Mouse (Mus musculus): Measurements from ENCODE around the gene 4932438A13Rik.

The 4932438A13Rik gene

DNA sequence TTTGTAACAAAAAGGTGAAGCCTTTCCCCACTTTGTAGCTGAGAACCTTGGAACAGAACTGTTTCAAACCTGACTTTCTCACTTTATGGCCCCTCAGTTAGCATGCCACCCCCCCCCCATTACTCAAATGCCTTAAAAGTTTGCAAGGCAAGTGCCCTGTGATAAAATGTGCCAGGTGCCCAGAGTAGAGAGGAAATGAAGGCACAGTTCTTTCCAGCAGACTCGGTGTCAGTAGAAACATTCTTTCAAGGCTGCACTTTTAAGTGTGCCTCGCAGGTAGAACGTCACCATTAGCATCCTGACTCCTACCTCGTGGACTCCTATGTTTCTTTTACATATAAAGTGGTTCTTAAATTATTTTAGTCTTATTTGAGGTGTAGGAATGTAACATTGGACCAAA is 977 bp downstream of the 4932438A13Rik start:
- in situ Hi-C loops (cut with MboI; ENCODE audit: unreplicated experiment in 2 of 2), result loop anchor here in 1 of 2 experiments (25.0 kb wide), 2 partner anchors 573 to 952 kb away; no protein-coding TSS in a partner anchor

DNA sequence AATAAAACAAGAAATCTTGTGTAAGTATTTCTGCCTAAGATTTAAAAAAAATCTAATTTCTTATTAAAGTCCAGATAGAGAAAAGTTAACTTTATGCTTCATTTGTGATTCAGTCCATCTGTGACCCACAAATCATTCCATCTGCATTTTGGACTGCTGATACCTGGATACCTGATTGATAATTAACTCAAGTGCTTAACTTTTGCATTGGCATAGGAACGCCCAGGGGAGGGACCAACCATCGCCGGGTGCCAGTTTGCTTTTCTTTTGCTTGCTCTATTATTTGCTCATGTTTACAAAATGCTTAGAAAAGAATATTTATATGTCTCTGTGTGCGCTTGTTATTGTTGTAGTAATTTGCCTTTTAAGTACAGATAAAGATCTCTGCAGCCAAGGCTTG is 1.6 kb downstream of the 4932438A13Rik start:
- in situ Hi-C loops (cut with MboI; ENCODE audit: unreplicated experiment in 2 of 2), result loop anchor here in 1 of 2 experiments (25.0 kb wide), 2 partner anchors 573 to 952 kb away; no protein-coding TSS in a partner anchor

DNA sequence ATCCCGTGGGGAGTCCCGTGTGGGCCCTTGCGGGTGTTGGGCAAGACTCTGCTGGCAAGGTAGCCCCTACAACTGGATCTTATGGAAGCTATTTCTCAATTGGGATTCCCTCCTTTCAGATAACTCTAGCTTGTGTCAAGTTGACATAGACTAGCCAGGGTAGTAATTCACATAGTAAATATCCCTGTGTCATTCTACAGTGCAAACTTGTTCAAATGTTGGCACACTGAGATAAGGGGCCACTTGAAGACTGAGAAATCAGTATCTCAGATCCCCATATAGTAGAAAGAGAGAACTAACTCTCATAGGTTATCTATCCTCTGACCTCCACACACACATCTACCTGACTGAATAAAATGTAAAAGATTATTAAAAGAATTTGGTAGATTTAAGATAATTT is 42.5 kb downstream of the 4932438A13Rik start:
- in situ Hi-C loops (cut with MboI; ENCODE audit: unreplicated experiment in 2 of 2), result no loop called here

DNA sequence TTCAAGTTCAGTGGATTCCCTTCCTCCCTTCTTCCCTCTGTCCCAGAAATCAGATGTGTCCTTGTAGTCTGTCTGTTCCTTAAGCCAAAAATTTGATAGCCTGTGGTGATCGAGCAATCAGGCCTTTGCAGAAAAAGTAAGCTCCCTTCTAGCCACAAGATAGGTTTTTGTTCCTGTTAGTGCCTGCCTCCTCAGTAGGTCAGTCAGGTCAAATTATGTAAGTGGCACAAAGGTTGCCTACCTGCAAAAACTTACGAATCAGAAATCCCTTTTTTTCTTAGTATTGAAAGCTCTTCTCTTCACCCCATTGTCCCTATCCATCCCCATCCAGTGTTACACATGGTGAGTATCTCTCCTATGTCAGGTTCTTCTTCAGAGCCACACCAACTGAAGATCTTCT is 54.9 kb downstream of the 4932438A13Rik start:
- in situ Hi-C loops (cut with MboI; ENCODE audit: unreplicated experiment in 2 of 2), result no loop called here

DNA sequence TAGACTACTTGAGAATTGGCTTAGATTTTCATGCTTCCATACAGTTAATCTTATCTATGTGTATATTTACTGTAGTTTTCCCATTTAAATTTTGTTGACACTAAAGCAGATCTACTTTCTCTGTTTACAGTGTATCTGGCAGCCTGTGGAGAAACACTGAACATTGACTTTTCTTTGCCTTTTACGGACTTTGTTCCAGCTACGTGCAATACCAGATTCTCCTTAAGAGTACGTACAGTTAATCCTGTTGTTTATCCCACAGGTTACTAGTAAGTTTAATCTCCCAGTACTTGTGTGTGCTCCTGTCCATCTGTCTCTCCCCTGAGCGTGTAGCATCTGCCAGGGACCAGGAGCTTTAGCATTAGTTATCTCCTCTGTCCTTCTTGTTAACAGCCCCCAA is 55.4 kb downstream of the 4932438A13Rik start:
- in situ Hi-C loops (cut with MboI; ENCODE audit: unreplicated experiment in 2 of 2), result no loop called here

DNA sequence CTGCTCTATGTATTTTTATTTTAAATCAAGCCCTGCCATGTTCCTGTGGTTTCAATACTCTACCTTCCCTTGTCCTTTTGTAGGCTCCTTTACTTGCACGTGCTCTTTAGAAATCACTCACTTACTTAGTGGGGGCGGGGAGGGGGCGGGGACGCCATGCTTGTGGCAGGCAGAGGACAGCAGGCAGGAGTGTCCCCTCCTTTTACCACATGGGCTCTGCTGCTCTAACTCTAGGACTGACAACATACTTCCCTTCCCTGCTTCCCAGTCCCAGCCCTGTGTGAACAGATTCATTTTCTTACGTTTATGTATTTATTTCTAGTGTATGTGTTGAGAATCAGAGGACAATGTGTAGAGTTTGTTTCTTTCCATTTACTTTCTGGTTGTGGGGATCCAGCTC is 78.7 kb downstream of the 4932438A13Rik start:
- in situ Hi-C loops (cut with MboI; ENCODE audit: unreplicated experiment in 2 of 2), result no loop called here

DNA sequence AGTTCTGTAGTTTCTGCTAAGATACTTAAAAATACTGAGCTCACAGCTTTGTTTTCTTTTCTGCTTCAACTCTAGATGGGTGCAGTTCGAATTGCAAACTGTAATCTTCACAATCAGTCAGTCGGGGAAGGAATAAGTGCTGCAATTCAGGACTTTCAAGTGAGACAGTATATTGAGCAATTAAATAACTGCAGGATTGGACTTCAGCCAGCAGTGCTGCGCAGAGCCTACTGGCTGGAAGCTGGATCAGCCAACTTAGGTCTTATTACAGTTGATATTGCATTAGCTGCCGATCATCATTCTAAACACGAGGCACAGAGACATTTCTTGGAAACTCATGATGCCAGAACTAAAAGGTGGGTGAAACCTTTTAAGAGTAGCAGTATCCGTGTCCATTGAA is 79.2 kb downstream of the 4932438A13Rik start:
- in situ Hi-C loops (cut with MboI; ENCODE audit: unreplicated experiment in 2 of 2), result no loop called here

DNA sequence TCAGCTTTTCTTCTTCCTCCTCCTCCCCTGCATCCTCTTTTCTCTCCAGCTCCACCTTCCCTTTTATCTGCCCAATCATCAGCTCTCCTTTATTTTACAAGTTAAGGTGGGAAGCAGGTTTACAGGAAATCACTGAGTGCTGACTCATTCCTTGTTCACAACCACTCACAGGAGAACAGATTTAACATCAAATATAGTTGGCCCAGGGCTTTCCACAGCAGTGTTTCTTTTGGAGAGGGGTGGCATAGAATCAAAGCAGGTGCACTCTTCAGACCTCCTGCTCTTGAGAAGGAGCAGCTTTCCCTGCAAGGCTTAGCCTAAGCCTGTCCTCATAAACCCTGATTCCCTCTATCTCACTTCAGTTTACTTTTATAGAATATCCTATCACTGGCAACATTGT is 80.8 kb downstream of the 4932438A13Rik start:
- in situ Hi-C loops (cut with MboI; ENCODE audit: unreplicated experiment in 2 of 2), result no loop called here

DNA sequence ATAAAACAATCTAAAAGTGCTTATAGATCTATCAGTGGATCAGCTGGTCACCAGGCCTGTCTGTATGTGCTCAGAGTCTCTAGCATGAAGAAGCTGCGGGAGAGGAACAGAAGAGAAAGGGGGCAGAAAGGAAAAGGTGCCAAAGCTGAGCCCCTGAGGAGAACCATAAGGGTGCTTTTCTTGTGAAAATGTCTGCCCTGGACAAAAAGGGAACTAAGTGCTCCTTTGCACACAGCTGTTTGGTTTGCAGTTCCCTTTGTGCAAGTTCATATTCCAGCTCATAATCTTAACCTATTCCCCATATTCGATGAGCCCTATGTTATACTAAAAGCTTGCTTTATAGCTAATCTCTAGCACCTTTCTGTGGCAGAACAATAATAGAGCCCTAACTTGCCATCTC is 175.1 kb downstream of the 4932438A13Rik start:
- in situ Hi-C loops (cut with MboI; ENCODE audit: unreplicated experiment in 2 of 2), result no loop called here

DNA sequence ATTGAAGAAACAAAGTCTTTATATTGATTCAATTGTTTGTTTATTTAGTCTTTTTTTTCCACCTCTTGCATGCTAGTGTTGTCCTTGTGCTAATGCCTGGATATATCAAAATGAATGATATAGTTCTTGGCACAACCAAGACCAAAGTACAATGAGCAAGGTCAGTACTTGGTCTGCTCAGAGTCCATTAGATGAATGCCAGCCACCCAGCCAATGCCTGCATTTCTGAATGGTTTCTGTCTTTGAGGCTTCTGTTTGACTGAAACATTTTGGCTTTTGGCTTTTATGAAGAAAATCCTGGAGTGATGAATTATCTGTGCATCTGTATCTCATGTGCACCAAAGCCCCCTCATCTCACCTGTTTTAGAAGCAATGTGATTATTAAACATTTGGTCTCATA is 176.9 kb downstream of the 4932438A13Rik start:
- in situ Hi-C loops (cut with MboI; ENCODE audit: unreplicated experiment in 2 of 2), result loop anchor here in 1 of 2 experiments (10.0 kb wide), 1 partner anchor 105 kb away; no protein-coding TSS in a partner anchor

DNA sequence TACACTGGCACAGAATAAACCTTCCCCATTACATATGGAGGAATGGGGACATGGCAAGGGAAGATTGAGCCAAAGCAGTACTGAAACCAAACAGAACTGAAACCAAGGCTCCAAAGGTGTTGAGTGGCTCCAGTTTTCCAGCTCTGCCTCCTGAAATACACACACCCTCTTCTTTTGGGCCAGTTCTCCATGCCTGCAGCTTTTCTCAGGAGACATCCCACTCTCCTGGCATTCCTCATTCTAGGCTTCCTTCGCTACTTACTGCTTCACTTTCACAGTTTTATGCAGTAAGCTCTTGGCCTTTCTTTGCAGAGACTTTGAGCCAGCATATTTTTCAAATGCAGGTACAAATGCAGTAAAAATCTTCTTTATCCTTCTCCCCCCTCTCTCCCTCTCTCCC is 188.6 kb downstream of the 4932438A13Rik start:
- in situ Hi-C loops (cut with MboI; ENCODE audit: unreplicated experiment in 2 of 2), result loop anchor here in 1 of 2 experiments (25.0 kb wide), 2 partner anchors 414 to 1161 kb away; no protein-coding TSS in a partner anchor

DNA sequence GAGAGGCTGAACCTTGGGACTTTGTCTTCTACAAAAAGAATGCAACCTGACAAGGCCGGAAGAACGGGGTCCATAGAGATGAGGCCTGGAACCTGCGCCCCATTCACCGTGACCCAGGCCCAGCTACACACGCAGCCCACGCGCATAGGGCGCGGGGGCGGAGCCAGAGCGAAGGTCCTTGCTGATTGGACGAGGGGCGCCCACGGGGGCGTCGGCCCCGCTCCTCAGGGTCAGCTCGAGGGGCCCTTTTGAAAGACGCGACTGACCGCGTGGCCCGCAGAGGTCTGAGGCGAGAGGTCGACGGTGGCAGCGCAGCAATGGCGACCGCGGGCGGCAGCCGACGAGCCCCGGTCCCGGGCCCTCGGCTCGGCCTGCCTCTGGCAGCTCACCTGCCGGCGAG is 200.5 kb downstream of the 4932438A13Rik start, which contains the start of gene Adad1:
Gene Adad1 (plus strand): TSS at position 122 of the 400 bp plus-strand sequence.
- in situ Hi-C loops (cut with MboI; ENCODE audit: unreplicated experiment in 2 of 2), result loop anchor here in 1 of 2 experiments (25.0 kb wide), 2 partner anchors 426 to 1149 kb away; no protein-coding TSS in a partner anchor

DNA sequence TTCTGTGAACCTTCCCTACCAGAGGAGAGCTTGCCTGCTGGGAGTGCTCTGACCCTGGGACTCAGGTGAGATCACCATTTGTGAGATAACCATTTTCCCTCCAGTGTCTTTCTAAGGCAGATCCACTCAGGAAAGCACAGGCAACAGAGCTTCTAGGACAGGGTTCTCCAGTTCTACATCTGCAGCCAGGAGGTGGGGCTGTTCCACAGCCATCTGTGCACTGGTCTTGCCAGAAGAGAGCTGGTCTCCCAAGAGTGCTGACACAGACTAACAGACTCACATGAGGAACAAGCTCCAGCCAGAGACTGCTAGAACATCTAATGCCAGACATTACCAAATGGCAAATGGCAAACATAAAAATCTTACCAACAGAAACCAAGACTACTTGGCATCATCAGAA is 210.3 kb downstream of the 4932438A13Rik start:
- in situ Hi-C loops (cut with MboI; ENCODE audit: unreplicated experiment in 2 of 2), result loop anchor here in 1 of 2 experiments (25.0 kb wide), 2 partner anchors 436 to 1139 kb away; no protein-coding TSS in a partner anchor

DNA sequence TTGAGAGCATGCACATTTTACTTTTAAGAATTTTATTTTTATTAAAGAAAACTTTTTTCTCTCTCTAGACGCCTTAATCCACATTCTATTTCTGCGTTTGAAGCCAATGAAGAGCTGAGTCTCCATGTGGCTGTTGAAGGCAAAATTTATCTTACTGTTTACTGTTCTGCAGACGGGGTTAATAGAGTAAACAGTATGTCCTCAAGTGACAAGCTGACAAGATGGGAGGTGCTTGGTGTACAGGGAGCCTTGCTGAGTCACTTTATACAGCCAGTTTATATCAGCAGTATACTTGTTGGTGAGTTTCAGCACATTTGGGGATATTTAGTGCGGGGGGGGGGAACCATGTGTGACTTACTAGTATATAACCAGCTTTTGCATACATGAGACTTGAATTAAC is 222.0 kb downstream of the 4932438A13Rik start:
- in situ Hi-C loops (cut with MboI; ENCODE audit: unreplicated experiment in 2 of 2), result no loop called here

DNA sequence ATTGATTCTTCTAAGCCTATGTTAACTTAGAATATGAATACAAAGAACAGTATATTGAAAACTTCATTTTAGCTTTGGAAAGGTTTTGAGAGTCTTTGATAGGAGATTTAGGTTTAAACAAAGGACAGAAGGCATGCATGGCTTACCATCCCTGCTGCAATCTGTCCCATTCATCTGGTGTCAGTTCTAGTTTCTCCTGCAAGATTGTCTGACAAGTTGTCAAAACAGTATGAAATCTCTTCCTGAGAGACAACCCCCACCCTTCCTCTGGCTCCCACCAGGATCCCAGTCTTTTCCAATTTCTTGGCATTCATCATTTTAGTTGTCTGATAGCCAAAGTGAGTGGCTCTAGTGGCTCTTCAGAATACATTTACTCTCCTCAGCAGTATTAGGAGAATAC is 227.8 kb downstream of the 4932438A13Rik start:
- in situ Hi-C loops (cut with MboI; ENCODE audit: unreplicated experiment in 2 of 2), result no loop called here

All from v-Abl transformed pro-B cells (cell line).